In genomic region chr2:27624656-27625366, GRCm38 (mm10) we compare ENCODE assay signal across 15 mouse cellular contexts.
"Had no signal": no experiment of that assay in that cellular context is flagged by ENCODE, and none has a peak within 500 bp of the region (broad histone marks: within the 10 kb centered on the region; RNA-seq: fewer than 3 reads in every experiment).

No protein-coding gene starts in this region.

- H3K9ac ChIP-seq: kidney, embryonic 15.5 days; limb, embryonic 13.5 days; neural tube, embryonic 15.5 days had no signal

- H3K27ac ChIP-seq: kidney, embryonic 15.5 days; limb, embryonic 13.5 days; neural tube, embryonic 15.5 days had no signal

- H3K4me3 ChIP-seq: kidney, embryonic 15.5 days; limb, embryonic 13.5 days; myocyte; neural tube, embryonic 15.5 days had no signal

- H3K27me3 ChIP-seq: kidney, embryonic 15.5 days; limb, embryonic 13.5 days; neural tube, embryonic 15.5 days had no signal

- H3K9me3 ChIP-seq: kidney, embryonic 15.5 days; limb, embryonic 13.5 days; neural tube, embryonic 15.5 days had no signal

- ATAC-seq: hindbrain, embryonic 16.5 days; inflammation-experienced regulatory T-cells, adult 6 months; lung, postnatal 0 days had no signal

- H3K4me2 ChIP-seq: kidney, embryonic 15.5 days; limb, embryonic 13.5 days; neural tube, embryonic 15.5 days had no signal

- H3K36me3 ChIP-seq: kidney, embryonic 15.5 days; limb, embryonic 13.5 days; neural tube, embryonic 15.5 days had no signal

- DNase-seq: kidney, adult 18-20 months; kidney, postnatal 14 days; lung, adult 2 months; lung, postnatal 36 days; midbrain, embryonic 14.5 days; right cerebral cortex, adult 18-20 months; spleen, adult 18-20 months; thymus, postnatal 36 days had no signal
